Mouse (Mus musculus) C2C12 (cell line): ENCODE data around the gene Nrxn1.

Experiments
- CEBPB ChIP-seq: IDR thresholded peaks from one replicate; pipeline ENCODE4 v1.6.1; 2011; ENCODE audit warnings: low read depth, mild to moderate bottlenecking, control low read depth, moderate library complexity
- CTCF ChIP-seq: IDR thresholded peaks from one replicate; pipeline ENCODE4 v1.5.1; 2011; ENCODE audit not compliant: control insufficient read depth, insufficient read depth, insufficient read length
- MAX ChIP-seq: IDR thresholded peaks from one replicate; pipeline ENCODE4 v1.6.1; 2011; ENCODE audit warnings: mild to moderate bottlenecking, control low read depth
- MYOD1 ChIP-seq: IDR thresholded peaks from one replicate; pipeline ENCODE4 v1.6.1; 2011; ENCODE audit warnings: low read depth; ENCODE audit not compliant: control insufficient read depth, insufficient read length

DNA sequence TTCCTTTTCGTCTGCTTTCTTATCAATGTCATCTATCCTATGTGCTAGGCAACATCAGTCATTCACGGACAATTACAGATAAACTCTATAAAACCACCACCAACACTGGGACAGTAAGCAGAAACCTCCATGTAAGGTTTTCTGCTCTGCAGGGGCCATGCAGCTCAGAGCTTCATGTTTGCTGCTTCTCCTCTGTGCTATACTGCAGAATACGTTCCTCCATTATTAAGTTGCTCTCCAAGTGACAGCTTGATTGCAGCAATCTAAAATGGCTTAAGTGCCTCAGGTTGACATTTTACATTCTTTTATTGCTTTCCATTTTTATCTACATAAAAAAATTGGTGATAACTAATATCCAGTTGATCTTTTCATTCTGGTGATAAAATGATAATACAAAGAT, 477.9 kb downstream of the Nrxn1 start:
- TF ChIP-seq CTCF (no peak), MAX (no peak), MYOD1 (no peak), CEBPB (no peak)
